Mouse (Mus musculus) right cerebral cortex, postnatal 10 days (tissue): ENCODE measurements around the gene March6.

Experiments used
- DNase-seq, 2 experiments: peaks; one replicate each; pipeline ENCODE4 v3.0.0; 2021; ENCODE audit warnings: low spot score in 2 of 2

Gene March6

GRCm38 (mm10) chr15:31417409-31417795 lies 113.5 kb downstream of the March6 start:
- no peak for DNase-seq

DNA sequence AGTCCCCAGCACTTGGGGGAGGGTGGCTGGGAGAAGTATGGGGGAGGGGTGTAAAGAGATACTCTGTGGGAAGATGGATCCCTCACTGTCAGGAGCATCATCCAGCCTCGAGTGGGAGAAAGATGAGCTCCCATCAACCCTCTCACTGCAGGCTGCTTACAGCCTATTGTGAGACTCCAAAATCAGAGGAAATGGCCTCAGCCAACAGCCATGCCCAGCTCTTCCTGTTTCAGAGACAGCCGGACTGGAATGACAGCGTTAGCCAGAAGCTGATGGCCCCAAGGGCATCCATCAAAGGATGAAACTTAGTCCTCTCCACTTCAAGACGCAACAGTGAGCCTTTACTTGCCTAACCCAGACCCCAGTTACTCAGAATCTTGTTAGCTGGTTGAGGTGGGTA lies 115.7 kb downstream of the March6 start:
- no peak for DNase-seq

GRCm38 (mm10) chr15:31414179-31414898 lies 116.5 kb downstream of the March6 start:
- no peak for DNase-seq

DNA sequence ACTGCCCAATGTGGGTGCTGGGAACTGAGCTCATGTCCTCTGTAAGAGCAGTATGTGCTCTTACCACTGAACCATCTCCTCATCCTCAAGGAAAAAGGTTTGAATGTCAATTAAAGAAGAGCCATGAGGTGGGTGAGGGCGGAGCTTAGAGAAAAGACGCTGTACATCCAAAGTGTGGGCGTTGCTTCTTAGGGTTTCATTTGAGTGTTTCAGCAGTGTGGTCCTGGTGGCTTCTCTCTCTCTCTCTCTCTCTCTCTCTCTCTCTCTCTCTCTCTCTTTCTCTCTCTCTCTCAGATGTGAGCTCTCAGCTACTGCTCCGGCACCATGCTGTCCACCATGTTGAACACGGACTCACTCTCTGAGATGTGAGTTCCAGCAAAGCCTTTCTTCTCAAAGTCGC lies 117.2 kb downstream of the March6 start:
- DNase-seq = no peak

DNA sequence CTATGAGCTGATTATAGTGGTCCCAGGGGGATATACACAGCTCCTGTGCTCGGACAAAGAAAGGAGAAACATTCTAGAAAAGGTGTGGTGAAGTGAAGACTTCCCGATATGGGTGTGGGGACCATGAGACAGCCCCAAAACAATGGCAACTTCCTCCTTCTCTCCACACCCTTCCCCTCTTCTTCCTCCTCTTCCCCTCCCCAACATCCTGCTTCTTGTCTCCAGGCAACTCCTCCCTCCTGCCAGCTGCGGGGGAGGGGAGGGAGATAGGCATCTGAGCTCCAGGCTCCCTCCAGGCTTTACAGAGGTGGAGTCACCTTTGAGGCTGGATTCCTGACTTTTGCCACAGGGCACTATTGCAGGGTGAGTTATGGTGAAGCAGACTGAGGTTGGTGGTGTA lies 117.9 kb downstream of the March6 start:
- DNase-seq = no peak

GRCm38 (mm10) chr15:31412436-31412835 lies 118.4 kb downstream of the March6 start:
- no peak for DNase-seq

DNA sequence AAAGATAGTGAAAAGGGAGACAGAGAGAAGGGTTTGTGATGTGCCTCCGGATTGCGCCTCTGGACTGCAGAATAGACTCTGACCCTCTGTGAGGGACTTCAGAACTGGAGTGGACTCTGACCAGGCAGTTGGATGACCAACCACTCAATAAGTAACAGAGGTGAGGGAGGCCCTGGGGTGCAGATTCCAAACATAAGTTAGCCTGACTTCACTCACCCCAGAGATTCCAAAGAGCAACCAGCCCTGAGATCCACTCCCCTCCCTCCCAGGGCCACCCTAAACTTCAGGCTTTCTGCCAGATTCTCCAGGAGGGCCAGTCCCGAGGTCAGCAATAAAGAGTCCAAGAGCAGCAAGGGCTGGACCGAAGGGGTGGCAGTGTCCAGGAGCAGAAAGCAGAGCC lies 123.4 kb downstream of the March6 start:
- no peak for DNase-seq

DNA sequence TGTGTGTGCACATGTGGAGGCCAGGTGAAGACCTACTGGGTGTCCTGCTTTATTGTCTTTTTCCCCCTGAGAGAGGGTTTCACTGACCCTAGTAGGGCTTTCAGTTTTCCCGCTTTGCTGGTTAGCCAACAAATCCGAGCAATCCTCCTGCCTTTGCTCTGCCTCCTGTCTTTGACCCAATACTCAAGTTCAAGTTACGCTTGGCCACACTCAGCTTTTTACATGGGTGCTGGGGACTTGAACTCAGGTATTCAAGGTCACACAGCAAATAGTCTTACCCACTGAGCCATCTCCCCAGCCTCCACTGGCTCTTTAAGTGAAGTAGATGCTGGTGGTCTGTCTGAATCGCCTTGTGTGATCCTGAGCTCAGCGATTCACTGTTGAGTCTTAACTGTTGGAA lies 124.0 kb downstream of the March6 start:
- no peak for DNase-seq
